Mouse (Mus musculus) ES-E14 (cell line): ENCODE measurements around the gene Rab3gap1. TPM values are rescaled to one million over a fixed set of nuclear protein-coding genes. Genes with fewer than 3 reads are reported as not detected.

ENCODE experiments used
- DNase-seq: peaks from one replicate; pipeline ENCODE4 v3.0.0-alpha.2; 2013; ENCODE audit warnings: low read depth, low spot score
- H3K27ac ChIP-seq: 2 replicates; pipeline ENCODE4 v1.5.1; 2012; ENCODE audit warnings: low read depth, mild to moderate bottlenecking, low read length, moderate library complexity, mixed read lengths; ENCODE audit not compliant: poor library complexity, insufficient read depth, severe bottlenecking
- H3K36me3 ChIP-seq: 2 replicates; pipeline ENCODE4 v1.6.1; 2012; ENCODE audit warnings: mild to moderate bottlenecking, low read length, moderate library complexity, mixed read lengths; ENCODE audit not compliant: control insufficient read depth, poor library complexity, insufficient read depth, severe bottlenecking
- H3K4me1 ChIP-seq, 2 experiments: fragments of 150-350 bp in 1 of 2; sonication (generic) in 1 of 2; 2 replicates each; pipeline ENCODE4 v1.6.1; 2012; ENCODE audit warnings: low read length in 2 of 2, mild to moderate bottlenecking in 1 of 2, mixed read lengths in 1 of 2; ENCODE audit not compliant: control insufficient read depth in 2 of 2, insufficient read depth in 2 of 2, poor library complexity in 1 of 2
- H3K4me3 ChIP-seq, 2 experiments: fragments of 150-350 bp in 1 of 2; sonication (generic) in 1 of 2; 2 replicates each; pipeline ENCODE4 v1.5.1; 2012; ENCODE audit warnings: low read length in 2 of 2, low read depth in 1 of 2, mild to moderate bottlenecking in 1 of 2, mixed read lengths in 1 of 2; ENCODE audit not compliant: insufficient read depth in 1 of 2, poor library complexity in 1 of 2, severe bottlenecking in 1 of 2
- H3K9ac ChIP-seq: 2 replicates; pipeline ENCODE4 v1.6.1; 2012; ENCODE audit warnings: low read depth, mild to moderate bottlenecking, low read length, mixed read lengths; ENCODE audit not compliant: poor library complexity, insufficient read depth, severe bottlenecking
- H3K9me3 ChIP-seq: fragments of 150-350 bp; sonication (generic); 2 replicates; pipeline ENCODE4 v1.6.1; 2012; ENCODE audit warnings: low read depth, mild to moderate bottlenecking, low read length; ENCODE audit not compliant: control insufficient read depth, insufficient read depth
- CHD2 ChIP-seq: IDR thresholded peaks from 2 replicates; pipeline ENCODE4 v1.6.1; 2014; ENCODE audit warnings: mild to moderate bottlenecking, low read depth, low read length, inconsistent platforms
- HCFC1 ChIP-seq: IDR thresholded peaks from 2 replicates; pipeline ENCODE4 v1.6.1; 2012; ENCODE audit warnings: low read length, inconsistent platforms, borderline replicate concordance; ENCODE audit not compliant: insufficient read depth
- MAFK ChIP-seq: IDR thresholded peaks from 2 replicates; pipeline ENCODE4 v1.6.1; 2014; ENCODE audit warnings: mild to moderate bottlenecking, low read depth, low read length, inconsistent platforms; ENCODE audit not compliant: insufficient read depth
- ZC3H11A ChIP-seq: IDR thresholded peaks from 2 replicates; pipeline ENCODE4 v1.6.1; 2012; ENCODE audit warnings: low read depth, mild to moderate bottlenecking, inconsistent platforms, low read length, borderline replicate concordance
- ZNF384 ChIP-seq: IDR thresholded peaks from 2 replicates; pipeline ENCODE4 v1.6.1; 2012; ENCODE audit warnings: low read depth, low read length, inconsistent platforms
- in situ Hi-C, 2 experiments: fragments of 600-800 bp; cut with MboI; formaldehyde crosslinking; loops; one replicate each; pipeline ENCODE4 v1.15.1; 2025; ENCODE audit warnings: low sequenced_read_pairs in 2 of 2, inconsistent platforms in 1 of 2; ENCODE audit not compliant: unreplicated experiment in 2 of 2
- total RNA-seq: library from RNA; depleted of rRNA; stranded (reverse); fragments of 300-350 nt; gene quantifications from 2 replicates; pipeline ENCODE4 v1.2.3, GENCODE M21; 2012

Rab3gap1 gene
- total RNA-seq, 1 experiment = 24.6 TPM

- TF ChIP-seq HCFC1 (no peak), ZC3H11A (no peak), MAFK (no peak), CHD2 (no peak), ZNF384 (no peak)
- Histone ChIP-seq H3K9me3 (no peaks in the 10 kb centered on the region; the same call in 1 of the 2 replicates), H3K36me3 (peaks cover 6% of the 10 kb centered on the region), H3K4me3 (no peak overlapping the region), H3K4me1 (no peaks in the 10 kb centered on the region; a peak in 1 of 4 replicates), H3K9ac (no peak overlapping the region), H3K27ac (no peak overlapping the region; the same call in 1 of the 2 replicates)
- DNase-seq = no peak
- in situ Hi-C loops = no loop called here
Observed at GRCm38 (mm10) chr1:127970870-127971269, 102.3 kb downstream of the Rab3gap1 start.

DNA sequence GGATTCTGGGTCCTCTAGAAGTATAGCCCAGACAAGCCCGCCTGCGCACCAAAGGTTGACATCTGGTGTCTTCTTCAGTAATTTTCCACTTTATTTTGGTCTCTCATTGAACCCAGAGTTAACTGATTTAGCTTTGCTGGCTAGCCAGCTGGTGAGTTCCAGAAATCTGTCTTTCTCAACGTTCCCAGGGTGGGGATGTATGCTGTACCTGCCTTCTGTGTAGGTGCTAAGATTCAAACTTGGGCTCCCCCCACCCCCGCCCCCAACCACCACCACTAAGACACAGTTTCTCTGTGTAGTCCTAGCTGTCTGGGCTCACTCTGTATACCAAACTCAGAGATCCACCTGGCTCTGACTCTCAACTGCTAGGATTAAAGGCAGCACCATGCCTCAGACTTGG is 105.5 kb downstream of the Rab3gap1 start:
- in situ Hi-C loops = no loop called here
- Histone ChIP-seq H3K9me3 (no peaks in the 10 kb centered on the region), H3K4me1 (no peaks in the 10 kb centered on the region; a peak in 1 of 4 replicates), H3K27ac (no peak overlapping the region), H3K36me3 (peaks cover 6% of the 10 kb centered on the region), H3K4me3 (no peak overlapping the region), H3K9ac (no peak overlapping the region)
- TF ChIP-seq ZC3H11A (no peak), CHD2 (no peak), HCFC1 (no peak), ZNF384 (no peak)
- no peak for DNase-seq

- no peak for DNase-seq
- no peak overlapping the region for H3K9ac ChIP-seq
- H3K4me1 ChIP-seq = no peaks in the 10 kb centered on the region; a peak in 1 of 4 replicates
- in situ Hi-C loops = no loop called here
- no peak overlapping the region for H3K4me3 ChIP-seq
- TF ChIP-seq MAFK (no peak), ZC3H11A (no peak), ZNF384 (no peak)
- H3K9me3 ChIP-seq = no peaks in the 10 kb centered on the region
- H3K36me3 ChIP-seq = peaks cover 5% of the 10 kb centered on the region
- H3K27ac ChIP-seq = no peak overlapping the region
Observed at GRCm38 (mm10) chr1:127975676-127976075, 107.1 kb downstream of the Rab3gap1 start.

DNA sequence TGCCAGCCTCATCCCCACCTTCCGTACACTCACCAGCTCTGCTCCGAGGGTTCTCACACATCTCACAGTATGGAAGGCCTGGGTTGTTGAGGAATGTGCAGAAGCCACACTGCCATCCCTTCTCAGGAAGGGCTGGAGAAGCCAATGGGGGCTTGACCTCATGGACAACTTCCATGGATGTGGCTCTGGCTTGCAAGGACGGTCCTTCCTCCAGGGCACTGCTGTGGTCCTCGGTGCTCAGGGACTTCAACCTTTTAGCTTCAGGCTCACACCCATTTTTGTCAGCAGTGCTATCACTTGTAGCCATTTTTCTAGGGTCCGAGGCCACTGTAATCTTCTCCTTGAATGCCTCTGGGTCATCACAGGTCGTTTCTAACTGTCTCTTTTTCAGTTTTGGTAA is 107.5 kb downstream of the Rab3gap1 start:
- Histone ChIP-seq H3K4me1 (no peaks in the 10 kb centered on the region), H3K4me3 (no peak overlapping the region), H3K27ac (no peak overlapping the region), H3K9me3 (no peaks in the 10 kb centered on the region), H3K36me3 (peaks cover 5% of the 10 kb centered on the region), H3K9ac (no peak overlapping the region)
- TF ChIP-seq ZNF384 (no peak), MAFK (no peak)
- DNase-seq = no peak
- in situ Hi-C loops = no loop called here

DNA sequence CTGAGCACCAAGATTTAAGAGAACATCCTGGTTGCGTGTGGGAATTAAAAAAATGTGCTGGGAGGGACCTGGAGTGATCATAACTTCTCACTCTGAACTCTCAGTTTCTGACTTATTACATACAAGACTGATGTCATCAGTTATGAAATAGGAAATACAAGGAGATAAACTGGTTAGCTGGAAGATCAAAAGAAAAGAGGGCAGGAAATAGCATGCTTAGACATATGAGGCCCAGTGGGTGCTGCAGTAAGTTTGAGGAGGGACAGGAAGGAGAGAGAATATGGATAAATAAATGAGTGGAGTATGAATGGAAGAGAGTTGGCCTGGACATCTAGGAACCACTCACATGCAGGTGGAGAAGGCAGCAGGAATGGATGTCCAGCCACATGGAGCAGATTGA is 109.6 kb downstream of the Rab3gap1 start:
- TF ChIP-seq HCFC1 = no peak
- TF ChIP-seq MAFK = no peak
- no peak for TF ChIP-seq CHD2
- no peak for TF ChIP-seq ZNF384
- TF ChIP-seq ZC3H11A = no peak
- in situ Hi-C loops = no loop called here
- H3K4me3 ChIP-seq = no peak overlapping the region
- peaks cover 2% of the 10 kb centered on the region; the same call in 1 of the 2 replicates for H3K36me3 ChIP-seq
- no peak for DNase-seq
- no peak overlapping the region for H3K27ac ChIP-seq
- no peaks in the 10 kb centered on the region for H3K4me1 ChIP-seq
- no peaks in the 10 kb centered on the region for H3K9me3 ChIP-seq
- H3K9ac ChIP-seq = no peak overlapping the region
